Mouse (Mus musculus) midbrain, embryonic 13.5 days (tissue): ENCODE results near the gene Ppt2. TPM values are rescaled to one million over a fixed set of nuclear protein-coding genes. Genes with fewer than 3 reads are reported as not detected.

Source experiments
- ATAC-seq: fragments of 200-750 bp; cut with Nextera tagmentation; 2 replicates; pipeline ENCODE4 v1.8.0; 2017; ENCODE audit warnings: mild to moderate bottlenecking, moderate TSS enrichment, moderate library complexity
- H3K27ac ChIP-seq: fragments of 300-500 bp; sonication (generic); 2 replicates; pipeline ENCODE4 v1.5.1; 2015; ENCODE audit warnings: inconsistent platforms, mild to moderate bottlenecking, moderate library complexity
- H3K27me3 ChIP-seq: fragments of 300-500 bp; sonication (generic); 2 replicates; pipeline ENCODE4 v1.6.1; 2015; ENCODE audit warnings: mild to moderate bottlenecking, inconsistent platforms
- H3K36me3 ChIP-seq: fragments of 300-500 bp; sonication (generic); 2 replicates; pipeline ENCODE4 v1.6.1; 2015; ENCODE audit warnings: mild to moderate bottlenecking, inconsistent platforms
- H3K4me1 ChIP-seq: fragments of 300-500 bp; sonication (generic); replicated peaks from 2 replicates; pipeline ENCODE4 v1.6.1; 2015; ENCODE audit warnings: inconsistent platforms
- H3K4me2 ChIP-seq: fragments of 300-500 bp; sonication (generic); replicated peaks from 2 replicates; pipeline ENCODE4 v1.6.1; 2015; ENCODE audit warnings: moderate library complexity, mild to moderate bottlenecking, inconsistent platforms
- H3K4me3 ChIP-seq: fragments of 300-500 bp; sonication (generic); replicated peaks from 2 replicates; pipeline ENCODE4 v1.5.1; 2015; ENCODE audit warnings: mild to moderate bottlenecking, inconsistent platforms
- H3K9ac ChIP-seq: fragments of 300-500 bp; sonication (generic); replicated peaks from 2 replicates; pipeline ENCODE4 v1.6.1; 2015; ENCODE audit warnings: mild to moderate bottlenecking, inconsistent platforms
- H3K9me3 ChIP-seq: fragments of 300-500 bp; sonication (generic); 2 replicates; pipeline ENCODE4 v1.6.1; 2016; ENCODE audit warnings: mild to moderate bottlenecking, inconsistent platforms
- WGBS: fragments of 180-500 bp; shearing (Covaris S2); methylation state at CpG from one replicate; pipeline ENCODE4 v1.1.7; 2015; 5-methylcytosine and 5-hydroxymethylcytosine counted together
- polyA plus RNA-seq: library from polyadenylated mRNA; unstranded; fragments of >200 nt; fragmentation: Nextera tagmentation; extraction: Ambion mirVana; gene quantifications from 2 replicates; pipeline ENCODE4 v1.2.1, GENCODE M21; 2015

Gene Ppt2
- polyA plus RNA-seq, 1 experiment from 2014 or later, result 23.3 TPM

DNA sequence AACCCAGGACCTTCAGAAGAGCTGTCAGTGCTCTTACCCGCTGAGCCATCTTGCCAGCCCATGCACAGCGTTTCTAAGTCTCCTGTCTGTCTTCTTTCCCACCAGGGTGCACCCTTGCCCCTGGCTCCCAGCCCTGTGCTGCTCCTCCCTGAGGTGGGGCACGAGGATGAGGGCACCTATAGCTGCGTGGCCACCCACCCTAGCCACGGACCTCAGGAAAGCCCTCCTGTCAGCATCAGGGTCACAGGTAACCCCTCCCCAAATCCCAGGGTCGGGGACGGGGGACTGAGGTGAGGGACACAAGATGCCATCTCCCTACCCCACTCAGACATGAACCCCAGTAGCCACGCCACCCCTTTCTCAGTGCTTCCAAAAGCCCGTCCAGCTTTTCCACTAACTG lies 28.4 kb downstream of the Ppt2 start:
- H3K9me3 ChIP-seq, result no peaks in the 10 kb centered on the region
- WGBS, result 75% methylated on average over 9 of the region's 9 CpGs
- no peak overlapping the region for H3K27ac ChIP-seq

GRCm38 (mm10) chr17:34597566-34598095 lies 30.7 kb downstream of the Ppt2 start, which contains the start of gene Ager:
Ager (plus strand) TSS chr17:34597862.
- no peaks in the 10 kb centered on the region for H3K9me3 ChIP-seq
- 18% methylated on average over 6 of the region's 6 CpGs for WGBS
- ATAC-seq, result no peak
- H3K4me1 ChIP-seq, result peaks cover 61% of the 10 kb centered on the region
- no peaks in the 10 kb centered on the region for H3K27me3 ChIP-seq
- no peak within 1 kb of the TSS for H3K4me2 ChIP-seq
- H3K27ac ChIP-seq, result peak within 1 kb of the TSS; percentile 2
- H3K4me3 ChIP-seq, result no peak within 1 kb of the TSS
- H3K36me3 ChIP-seq, result peaks cover 41% of the 10 kb centered on the region
- H3K9ac ChIP-seq, result peak within 1 kb of the TSS; percentile 52; the same call in 1 of the 2 replicates

More for the DNA sequence above, 28.4 kb downstream of the Ppt2 start:
- Histone ChIP-seq H3K36me3 (peaks cover 37% of the 10 kb centered on the region), H3K9ac (no peak overlapping the region), H3K27me3 (no peaks in the 10 kb centered on the region), H3K4me1 (peaks cover 47% of the 10 kb centered on the region), H3K4me2 (no peak overlapping the region), H3K4me3 (no peak overlapping the region)
- ATAC-seq, result no peak

DNA sequence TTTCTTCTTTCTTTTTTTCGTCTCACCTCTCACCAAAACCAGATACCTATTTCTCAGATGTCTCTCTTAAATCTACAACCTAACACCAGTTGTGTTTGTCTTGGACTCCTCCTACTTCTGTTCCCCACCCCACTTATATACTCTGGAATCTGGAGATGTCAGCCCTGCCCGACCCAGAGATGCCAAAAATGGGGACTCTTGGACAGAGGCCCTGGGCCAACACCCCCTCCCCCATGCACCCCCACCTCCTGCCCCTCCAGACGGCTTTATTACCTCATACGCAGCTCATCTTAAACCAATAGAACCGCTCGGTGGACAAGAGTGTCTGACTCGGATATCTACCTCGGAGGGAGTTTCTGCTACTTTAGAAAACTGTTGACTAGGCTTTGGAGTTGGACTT lies 32.2 kb downstream of the Ppt2 start:
- Histone ChIP-seq H3K9me3 (no peaks in the 10 kb centered on the region), H3K36me3 (peaks cover 33% of the 10 kb centered on the region), H3K4me1 (peaks cover 58% of the 10 kb centered on the region), H3K27me3 (no peaks in the 10 kb centered on the region), H3K27ac (no peak overlapping the region), H3K4me3 (no peak overlapping the region), H3K4me2 (no peak overlapping the region), H3K9ac (no peak overlapping the region)
- WGBS, result 73% methylated on average over 8 of the region's 8 CpGs
- no peak for ATAC-seq

- Histone ChIP-seq H3K36me3 (peaks cover 17% of the 10 kb centered on the region), H3K4me1 (peaks cover 79% of the 10 kb centered on the region)
- WGBS, result 47% methylated on average over 34 of the region's 34 CpGs
Observed at GRCm38 (mm10) chr17:34593752-34594525, 34.4 kb downstream of the Ppt2 start.

GRCm38 (mm10) chr17:34592581-34593549 lies 35.4 kb downstream of the Ppt2 start:
- peaks cover 85% of the 10 kb centered on the region for H3K4me1 ChIP-seq
- 2% methylated on average over 31 of the region's 32 CpGs for WGBS
- peak overlapping the region; percentile 96 for H3K4me2 ChIP-seq
- H3K36me3 ChIP-seq, result peaks cover 17% of the 10 kb centered on the region
- H3K27me3 ChIP-seq, result no peaks in the 10 kb centered on the region
- H3K9ac ChIP-seq, result peak overlapping the region; percentile 99
- H3K27ac ChIP-seq, result peak overlapping the region; percentile 99
- no peaks in the 10 kb centered on the region for H3K9me3 ChIP-seq
- H3K4me3 ChIP-seq, result peak overlapping the region; percentile 84
- peak; percentile 34 for ATAC-seq

More at GRCm38 (mm10) chr17:34593752-34594525, 34.4 kb downstream of the Ppt2 start:
- Histone ChIP-seq H3K9ac (peak overlapping the region; percentile 99), H3K27me3 (no peaks in the 10 kb centered on the region), H3K27ac (peak overlapping the region; percentile 99), H3K9me3 (no peaks in the 10 kb centered on the region), H3K4me2 (peak overlapping the region; percentile 96), H3K4me3 (peak overlapping the region; percentile 84)
- no peak for ATAC-seq

GRCm38 (mm10) chr17:34591994-34592375 lies 36.3 kb downstream of the Ppt2 start:
- H3K4me3 ChIP-seq, result peak overlapping the region; percentile 84
- no peaks in the 10 kb centered on the region for H3K27me3 ChIP-seq
- peaks cover 81% of the 10 kb centered on the region for H3K4me1 ChIP-seq
- H3K36me3 ChIP-seq, result peaks cover 17% of the 10 kb centered on the region
- peak; percentile 38 for ATAC-seq
- no peaks in the 10 kb centered on the region for H3K9me3 ChIP-seq
- peak overlapping the region; percentile 99 for H3K9ac ChIP-seq
- WGBS, result under 1% methylated on average over 32 of the region's 35 CpGs
- peak overlapping the region; percentile 96 for H3K4me2 ChIP-seq
- peak overlapping the region; percentile 99 for H3K27ac ChIP-seq

GRCm38 (mm10) chr17:34591029-34591993 lies 37.0 kb downstream of the Ppt2 start, which contains the start of gene Pbx2:
Pbx2 (plus strand) TSS chr17:34591266.
- WGBS, result 2% methylated on average over 21 of the region's 21 CpGs
- no peak; the same call in 1 of the 2 replicates for ATAC-seq
- H3K9ac ChIP-seq, result peak within 1 kb of the TSS; percentile 99
- H3K36me3 ChIP-seq, result peaks cover 17% of the 10 kb centered on the region
- no peaks in the 10 kb centered on the region for H3K27me3 ChIP-seq
- H3K4me1 ChIP-seq, result peaks cover 78% of the 10 kb centered on the region
- H3K27ac ChIP-seq, result peak within 1 kb of the TSS; percentile 99
- H3K4me2 ChIP-seq, result peak within 1 kb of the TSS; percentile 96
- peak within 1 kb of the TSS; percentile 84 for H3K4me3 ChIP-seq
- no peaks in the 10 kb centered on the region for H3K9me3 ChIP-seq

DNA sequence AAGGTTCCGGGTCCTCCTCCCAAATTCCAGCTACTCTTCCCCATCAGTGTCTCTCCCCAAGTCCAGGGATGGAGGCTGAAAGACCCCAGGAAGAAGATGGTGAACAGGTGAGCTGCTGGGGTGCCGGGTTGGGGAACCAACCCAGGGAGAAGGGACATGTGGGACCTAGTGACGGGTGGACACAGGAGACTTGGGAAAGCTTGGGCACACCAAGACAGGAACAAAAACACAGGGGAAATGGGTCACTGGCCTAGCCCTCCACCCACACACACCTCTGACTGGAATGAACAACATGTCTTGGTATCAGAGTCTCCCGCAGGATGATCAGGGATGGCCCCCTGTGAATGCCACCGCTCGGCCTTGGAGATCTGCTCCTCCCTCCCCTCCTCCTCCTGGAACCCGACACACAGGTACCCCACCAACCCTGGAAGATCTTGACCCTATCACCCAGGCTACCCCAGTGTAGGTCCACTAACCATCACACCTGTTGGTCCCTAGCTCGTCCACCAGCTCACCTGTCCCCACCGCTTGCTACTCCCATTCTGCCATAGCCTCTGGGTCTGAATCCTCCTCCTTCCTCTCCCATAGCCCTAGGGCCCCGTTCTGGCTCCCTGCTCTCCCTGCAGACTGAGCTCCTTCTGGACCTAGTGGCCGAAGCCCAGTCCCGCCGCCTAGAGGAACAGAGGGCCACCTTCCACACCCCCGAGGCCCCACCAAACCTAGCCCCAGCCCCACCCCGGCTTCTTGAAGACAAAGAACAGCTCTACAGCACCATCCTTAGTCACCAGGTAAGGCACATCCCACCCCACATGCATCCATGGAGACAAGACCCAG lies 37.9 kb downstream of the Ppt2 start:
- Histone ChIP-seq H3K9ac (no peak overlapping the region), H3K36me3 (peaks cover 9% of the 10 kb centered on the region), H3K4me1 (peaks cover 82% of the 10 kb centered on the region), H3K4me3 (peak overlapping the region; percentile 84; the same call in 1 of the 2 replicates), H3K27ac (peak overlapping the region; percentile 99), H3K27me3 (no peaks in the 10 kb centered on the region), H3K9me3 (no peaks in the 10 kb centered on the region), H3K4me2 (peak overlapping the region; percentile 96)
- no peak for ATAC-seq
- WGBS, result 71% methylated on average over 15 of the region's 15 CpGs

- peak within 1 kb of the TSS; percentile 96 for H3K4me2 ChIP-seq
Observed at GRCm38 (mm10) chr17:34589681-34590101, 38.6 kb downstream of the Ppt2 start, which contains the start of gene Gpsm3. Gpsm3 (plus strand) TSS chr17:34589806.

DNA sequence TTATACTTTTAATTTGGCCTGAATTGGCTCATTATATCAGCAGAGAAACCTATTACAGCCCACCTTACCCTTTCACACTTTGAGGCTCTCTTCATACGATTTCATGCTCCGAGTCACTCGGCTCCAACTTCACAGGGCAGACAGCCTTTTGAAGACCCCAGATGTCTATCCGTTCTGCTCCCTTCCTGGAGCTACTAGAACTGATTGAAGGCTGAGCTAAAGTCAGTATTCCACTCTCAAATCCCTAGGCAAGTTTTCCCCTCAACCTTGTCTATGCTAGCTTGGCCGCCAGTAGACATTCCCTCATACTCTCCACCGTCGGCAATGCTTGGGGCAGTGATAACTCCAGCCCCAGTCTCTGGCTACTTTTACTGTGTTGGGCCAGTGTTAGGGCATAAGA lies 39.1 kb downstream of the Ppt2 start:
- no peaks in the 10 kb centered on the region for H3K9me3 ChIP-seq
- H3K4me1 ChIP-seq, result peaks cover 71% of the 10 kb centered on the region
- H3K4me3 ChIP-seq, result no peak overlapping the region
- H3K9ac ChIP-seq, result no peak overlapping the region
- 52% methylated on average over 7 of the region's 7 CpGs for WGBS
- H3K27ac ChIP-seq, result no peak overlapping the region; the same call in 1 of the 2 replicates
- H3K4me2 ChIP-seq, result peak overlapping the region; percentile 23
- ATAC-seq, result no peak
- no peaks in the 10 kb centered on the region for H3K36me3 ChIP-seq
- H3K27me3 ChIP-seq, result no peaks in the 10 kb centered on the region

More at GRCm38 (mm10) chr17:34589681-34590101, 38.6 kb downstream of the Ppt2 start, which contains the start of gene Gpsm3:
- Histone ChIP-seq H3K4me3 (no peak within 1 kb of the TSS), H3K36me3 (peaks cover 2% of the 10 kb centered on the region), H3K9ac (0 out of 2 replicates have a peak within 1 kb of the TSS, but pooled peaks have one; percentile 32), H3K27ac (peak within 1 kb of the TSS; percentile 99), H3K27me3 (no peaks in the 10 kb centered on the region), H3K4me1 (peaks cover 76% of the 10 kb centered on the region), H3K9me3 (no peaks in the 10 kb centered on the region)
- no peak for ATAC-seq
- 30% methylated on average over 7 of the region's 7 CpGs for whole genome bisulfite sequencing
